Mouse (Mus musculus) erythroid progenitor cell, adult 5-6 weeks (primary cell): ENCODE results near the gene Sstr4. TPM values are rescaled to one million over a fixed set of nuclear protein-coding genes. Genes with fewer than 3 reads are reported as not detected.

Source experiments
- ATAC-seq: replicated peaks from 2 replicates; pipeline ENCODE4 v1.8.0; 2016; ENCODE audit warnings: moderate number of reproducible peaks, mild to moderate bottlenecking, moderate TSS enrichment, inconsistent platforms; ENCODE audit not compliant: poor library complexity, low FRiP score, severe bottlenecking
- total RNA-seq, 2 experiments: library from RNA; stranded (forward) in 1 of 2; stranded (reverse) in 1 of 2; fragments of 150-400 nt in 1 of 2; fragments of 186-747, 209-891 nt in 1 of 2; gene quantifications; 2 replicates each; pipeline versions ENCODE4 v1.2.3 to v1.2.4; 2015 to 2017; ENCODE audit warnings: low replicate concordance in 2 of 2

The Sstr4 gene
- total RNA-seq (2015; ENCODE audit: low replicate concordance) (not detected in 2 replicates), total RNA-seq (2017; ENCODE audit: low replicate concordance) (not detected in 2 replicates)

- ATAC-seq: peak; percentile 49
Observed at GRCm38 (mm10) chr2:148395131-148396051, at the start of gene Sstr4. Gene Sstr4, plus strand, starts transcription at chr2:148395344.

GRCm38 (mm10) chr2:148345373-148345772 lies 49.8 kb upstream of the Sstr4 start:
- no peak for ATAC-seq

GRCm38 (mm10) chr2:148346976-148347375 lies 48.2 kb upstream of the Sstr4 start:
- ATAC-seq: no peak

- ATAC-seq: no peak
Observed at GRCm38 (mm10) chr2:148349509-148350307, 45.4 kb upstream of the Sstr4 start.

- no peak for ATAC-seq
Observed at GRCm38 (mm10) chr2:148350460-148350859, 44.7 kb upstream of the Sstr4 start.

GRCm38 (mm10) chr2:148352655-148353054 lies 42.5 kb upstream of the Sstr4 start:
- no peak for ATAC-seq

GRCm38 (mm10) chr2:148357145-148357544 lies 38.0 kb upstream of the Sstr4 start:
- ATAC-seq: no peak

GRCm38 (mm10) chr2:148364536-148364935 lies 30.6 kb upstream of the Sstr4 start:
- ATAC-seq: no peak

GRCm38 (mm10) chr2:148365227-148365626 lies 29.9 kb upstream of the Sstr4 start:
- ATAC-seq: no peak

- no peak for ATAC-seq
Observed at GRCm38 (mm10) chr2:148371743-148372630, 23.2 kb upstream of the Sstr4 start.

GRCm38 (mm10) chr2:148373602-148374071 lies 21.5 kb upstream of the Sstr4 start:
- no peak for ATAC-seq

GRCm38 (mm10) chr2:148375326-148376150 lies 19.6 kb upstream of the Sstr4 start:
- no peak for ATAC-seq

GRCm38 (mm10) chr2:148378817-148379342 lies 16.3 kb upstream of the Sstr4 start:
- no peak for ATAC-seq

GRCm38 (mm10) chr2:148379899-148380413 lies 15.2 kb upstream of the Sstr4 start:
- no peak for ATAC-seq

GRCm38 (mm10) chr2:148381076-148381475 lies 14.1 kb upstream of the Sstr4 start:
- ATAC-seq: no peak

- ATAC-seq: no peak
Observed at GRCm38 (mm10) chr2:148386476-148386875, 8.7 kb upstream of the Sstr4 start.

GRCm38 (mm10) chr2:148386927-148387326 lies 8.2 kb upstream of the Sstr4 start:
- no peak for ATAC-seq
